Mouse (Mus musculus) cortical plate, adult 2 months (tissue): ENCODE data around the gene Kcnk1. TPM values are rescaled to one million over a fixed set of nuclear protein-coding genes. Genes with fewer than 3 reads are reported as not detected.

Experiments
- H3K27ac ChIP-seq: fragments of 200-500 bp; 2 replicates; pipeline ENCODE4 v1.5.1; 2012; ENCODE audit warnings: low read length, control low read depth, inconsistent platforms; ENCODE audit not compliant: insufficient read depth
- H3K4me1 ChIP-seq: fragments of 200-500 bp; 2 replicates; pipeline ENCODE4 v1.6.1; 2011; ENCODE audit warnings: low read length; ENCODE audit not compliant: control insufficient read depth, insufficient read depth
- H3K4me3 ChIP-seq: fragments of 200-500 bp; 2 replicates; pipeline ENCODE4 v1.5.1; 2011; ENCODE audit warnings: mild to moderate bottlenecking, low read length, control low read depth; ENCODE audit not compliant: insufficient read depth
- CTCF ChIP-seq: fragments of 200-500 bp; IDR thresholded peaks from 2 replicates; pipeline ENCODE4 v1.5.1; 2011; ENCODE audit warnings: mild to moderate bottlenecking, control low read depth, low read length; ENCODE audit not compliant: insufficient read depth; ENCODE audit errors: extremely low read depth
- POLR2A ChIP-seq: fragments of 200-500 bp; IDR thresholded peaks from 2 replicates; pipeline ENCODE4 v1.6.1; 2011; ENCODE audit warnings: mild to moderate bottlenecking, low read length, control low read depth; ENCODE audit not compliant: insufficient read depth; ENCODE audit errors: extremely low read depth
- polyA plus RNA-seq: library from polyadenylated mRNA; depleted of rRNA; stranded (reverse); fragments of >200 nt; gene quantifications from 2 replicates; pipeline ENCODE4 v1.2.3, GENCODE M21; 2012; rRNA removed

Gene Kcnk1
- polyA plus RNA-seq: 124 and 127 TPM in 2 replicates

DNA sequence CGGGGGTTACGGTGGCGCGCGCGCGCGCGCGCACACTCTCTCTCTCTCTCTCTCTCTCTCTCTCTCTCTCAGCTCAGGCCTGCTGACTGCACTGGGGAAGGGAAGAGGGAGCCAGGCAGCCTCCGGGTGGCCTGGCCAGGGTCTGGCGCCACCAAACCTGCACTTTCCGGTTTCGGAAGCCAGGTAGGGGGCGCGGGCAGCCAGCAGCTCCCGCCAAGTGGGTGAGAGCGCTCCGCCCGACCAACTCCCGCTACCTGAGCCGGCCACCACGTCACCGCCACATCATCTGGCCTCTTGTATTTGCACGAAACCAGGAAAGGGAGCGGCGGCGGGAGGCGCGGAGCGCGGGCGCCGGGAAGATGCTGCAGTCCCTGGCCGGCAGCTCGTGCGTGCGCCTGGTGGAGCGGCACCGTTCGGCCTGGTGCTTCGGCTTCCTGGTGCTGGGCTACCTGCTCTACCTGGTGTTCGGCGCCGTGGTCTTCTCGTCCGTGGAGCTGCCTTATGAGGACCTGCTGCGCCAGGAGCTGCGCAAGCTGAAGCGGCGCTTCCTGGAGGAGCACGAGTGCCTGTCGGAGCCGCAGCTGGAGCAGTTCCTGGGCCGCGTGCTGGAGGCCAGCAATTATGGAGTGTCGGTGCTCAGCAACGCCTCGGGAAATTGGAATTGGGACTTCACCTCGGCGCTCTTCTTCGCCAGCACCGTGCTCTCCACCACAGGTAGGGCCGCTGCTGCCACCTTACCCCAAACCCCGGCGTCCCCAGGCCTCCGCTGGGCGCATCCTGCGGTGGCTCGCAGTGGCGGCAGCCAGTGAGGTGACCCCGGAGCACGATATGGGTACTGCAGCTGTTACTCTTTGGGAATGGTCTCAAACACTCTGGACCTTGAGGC, at the start of gene Kcnk1:
Kcnk1 (plus strand) TSS at position 70 of the 886 bp plus-strand sequence.
- Histone ChIP-seq H3K4me3 (peak within 1 kb of the TSS; percentile 89), H3K4me1 (peaks cover 7% of the 10 kb centered on the region), H3K27ac (peak within 1 kb of the TSS; percentile 96)
- TF ChIP-seq POLR2A (peak; percentile 41; the same call in 1 of the 2 replicates), CTCF (no peak)

DNA sequence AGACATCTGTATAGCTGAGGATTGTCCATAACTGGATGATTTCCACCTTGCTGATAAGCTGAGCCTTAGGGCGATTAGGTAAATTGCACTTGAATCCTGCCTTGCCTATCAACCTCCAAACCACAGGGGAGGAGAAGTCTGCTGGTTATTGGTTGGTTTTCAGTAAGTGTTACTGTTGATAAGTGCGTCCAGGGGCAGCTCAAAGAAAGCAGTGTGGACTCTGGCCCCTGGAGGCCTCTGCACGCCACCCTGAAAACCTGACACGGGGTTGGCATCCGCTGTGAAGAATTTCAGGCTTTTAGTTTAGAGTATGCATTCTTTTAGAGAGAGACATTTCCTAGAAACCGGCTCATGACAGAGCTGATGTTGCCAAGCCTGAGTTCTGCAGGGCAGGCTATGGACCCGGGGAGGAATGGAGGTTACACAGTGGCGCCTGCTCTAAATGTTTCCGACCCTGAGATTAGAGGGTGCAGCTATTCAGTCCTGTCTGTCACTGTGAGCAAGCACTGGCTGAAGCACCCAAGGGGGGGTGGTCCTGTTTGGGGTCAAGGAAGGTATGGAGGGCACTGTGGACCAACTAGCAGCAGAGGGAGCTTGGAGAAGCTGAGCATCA, 46.2 kb upstream of the Kcnk1 start:
- H3K27ac ChIP-seq: no peak overlapping the region
- no peak for TF ChIP-seq CTCF
- TF ChIP-seq POLR2A: no peak

DNA sequence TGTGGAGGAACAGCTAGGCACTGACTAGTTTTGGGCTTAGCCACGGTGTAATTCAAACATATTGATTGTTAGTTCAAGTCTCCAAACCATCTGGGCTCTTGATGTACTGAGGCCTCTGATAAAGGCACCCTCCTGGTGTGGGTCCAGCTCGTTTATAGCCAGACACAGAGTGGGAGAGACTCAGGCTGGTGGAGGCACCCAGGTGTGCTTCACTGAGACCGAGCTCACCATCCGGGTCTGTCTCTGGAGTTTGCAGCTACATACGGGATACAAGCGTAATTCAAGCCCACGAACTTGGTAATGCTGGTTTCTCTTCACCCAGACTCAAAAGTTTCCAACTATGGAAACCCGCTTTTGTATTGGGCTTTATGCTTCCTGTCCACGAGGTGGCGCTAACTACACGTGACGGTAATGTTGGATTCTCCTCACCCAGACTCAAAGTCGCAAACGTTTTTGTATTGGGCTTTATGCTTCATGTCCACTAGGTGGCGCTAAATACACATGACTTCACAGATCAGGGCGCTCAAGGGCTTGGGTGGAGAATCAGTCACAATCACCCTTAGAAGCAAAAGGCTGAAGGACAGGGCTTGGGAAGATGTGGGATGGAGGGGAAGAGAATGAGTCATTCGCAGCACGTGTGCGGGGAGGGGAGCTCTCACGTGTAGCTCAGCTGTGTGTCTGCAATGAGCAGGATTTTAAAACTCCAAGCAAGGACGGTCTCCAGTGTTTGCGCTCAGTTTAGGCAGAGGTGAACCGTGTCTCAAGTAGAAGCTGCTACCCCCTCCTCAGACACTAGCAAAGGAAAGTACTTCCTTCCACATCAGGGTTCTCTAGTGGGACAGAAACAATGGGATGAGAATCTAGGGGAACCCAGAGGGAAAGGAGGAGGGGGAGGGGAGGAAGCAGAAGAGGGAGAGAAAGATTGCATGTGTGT, 44.7 kb upstream of the Kcnk1 start:
- peak; percentile 100 for TF ChIP-seq CTCF
- TF ChIP-seq POLR2A: no peak
- Histone ChIP-seq H3K4me1 (no peaks in the 10 kb centered on the region), H3K4me3 (no peak overlapping the region), H3K27ac (no peak overlapping the region)

More for the DNA sequence above, 46.2 kb upstream of the Kcnk1 start:
- Histone ChIP-seq H3K4me1 (no peaks in the 10 kb centered on the region), H3K4me3 (no peak overlapping the region)

- TF ChIP-seq CTCF: peak; percentile 69
- no peak for TF ChIP-seq POLR2A
- peaks cover 3% of the 10 kb centered on the region for H3K4me1 ChIP-seq
- no peak overlapping the region for H3K27ac ChIP-seq
- H3K4me3 ChIP-seq: no peak overlapping the region
These were observed 39.3 kb upstream of the Kcnk1 start for GRCm38 (mm10) chr8:125955671-125956070.

DNA sequence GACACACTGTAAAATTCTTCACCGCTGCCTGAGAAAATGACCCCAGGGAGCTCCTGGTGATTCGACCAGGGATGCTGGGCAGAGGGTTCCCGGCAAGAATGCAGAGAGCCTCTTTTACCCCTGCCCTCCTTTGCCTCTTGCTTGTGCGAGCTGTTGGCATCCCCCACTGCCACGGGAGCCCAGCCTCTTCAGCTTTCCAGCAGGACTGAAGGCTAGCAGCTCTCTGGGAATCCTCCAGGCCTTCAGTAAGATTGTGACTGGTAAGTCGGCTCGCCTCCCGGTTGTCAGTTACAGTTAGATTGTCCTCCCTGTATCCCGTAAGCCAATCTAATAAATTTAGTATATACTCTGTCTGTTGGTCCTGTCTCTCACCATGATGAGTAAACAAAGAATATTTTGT, 38.2 kb upstream of the Kcnk1 start:
- H3K27ac ChIP-seq: no peak overlapping the region
- H3K4me3 ChIP-seq: no peak overlapping the region
- H3K4me1 ChIP-seq: peaks cover 3% of the 10 kb centered on the region
- TF ChIP-seq POLR2A (no peak), CTCF (no peak)

DNA sequence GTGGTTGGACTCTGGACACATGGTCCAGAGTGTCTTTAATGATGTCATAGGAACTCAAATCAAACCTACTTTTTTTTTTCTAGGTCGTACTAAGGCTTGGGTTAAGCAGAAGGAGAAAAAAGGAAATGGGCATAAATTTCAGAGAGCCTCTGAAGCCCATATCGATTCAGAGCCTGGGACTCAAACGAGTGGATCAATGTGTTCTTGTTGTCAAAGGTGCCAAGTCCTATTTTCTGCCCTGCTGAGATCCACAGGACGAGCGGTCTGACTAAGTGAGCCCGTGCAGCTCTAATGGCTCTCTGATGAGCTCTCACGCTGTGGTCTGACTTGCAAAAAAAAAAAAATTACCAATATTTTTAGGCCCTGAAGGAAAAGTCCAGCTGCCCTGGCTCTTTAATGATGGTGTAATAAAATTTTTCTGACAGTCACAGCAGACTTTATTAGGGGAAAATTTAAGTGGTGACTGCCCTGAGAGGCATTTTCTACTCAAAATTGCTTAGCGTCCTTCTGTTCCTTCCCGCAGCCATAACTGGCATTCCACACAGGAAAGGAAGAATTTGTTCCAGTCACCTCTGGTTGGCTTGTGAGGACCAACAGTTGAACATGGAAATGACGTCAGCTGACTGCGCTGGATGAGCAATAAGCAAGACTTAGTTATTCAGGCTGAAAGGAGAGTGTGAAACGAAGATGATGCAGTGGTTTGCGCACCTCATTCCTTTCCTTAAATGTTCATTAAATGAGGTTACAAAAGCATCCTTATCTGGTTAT, 37.6 kb upstream of the Kcnk1 start:
- TF ChIP-seq CTCF (no peak), POLR2A (no peak)
- H3K4me1 ChIP-seq: peaks cover 3% of the 10 kb centered on the region
- H3K4me3 ChIP-seq: no peak overlapping the region
- no peak overlapping the region for H3K27ac ChIP-seq

DNA sequence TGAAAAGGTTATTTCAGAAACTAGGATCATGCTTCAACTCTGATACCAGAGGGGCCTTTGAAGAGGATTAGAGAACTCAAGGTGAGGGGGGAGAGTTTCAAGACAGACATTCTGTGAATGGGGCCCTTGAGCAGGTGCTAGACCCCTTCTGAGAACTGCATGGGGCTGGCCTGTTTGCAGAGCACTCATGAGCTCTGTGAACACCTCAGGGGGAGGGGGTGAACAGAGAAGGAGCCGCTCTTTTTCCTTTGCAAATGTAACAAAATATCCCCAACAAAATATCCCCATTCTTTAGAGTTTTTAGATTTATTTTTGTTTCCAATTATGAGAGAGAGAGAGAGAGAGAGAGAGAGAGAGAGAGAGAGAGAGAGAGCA, 37.0 kb upstream of the Kcnk1 start:
- no peak overlapping the region for H3K4me3 ChIP-seq
- peaks cover 3% of the 10 kb centered on the region for H3K4me1 ChIP-seq
- no peak for TF ChIP-seq POLR2A
- TF ChIP-seq CTCF: no peak
- no peak overlapping the region for H3K27ac ChIP-seq

DNA sequence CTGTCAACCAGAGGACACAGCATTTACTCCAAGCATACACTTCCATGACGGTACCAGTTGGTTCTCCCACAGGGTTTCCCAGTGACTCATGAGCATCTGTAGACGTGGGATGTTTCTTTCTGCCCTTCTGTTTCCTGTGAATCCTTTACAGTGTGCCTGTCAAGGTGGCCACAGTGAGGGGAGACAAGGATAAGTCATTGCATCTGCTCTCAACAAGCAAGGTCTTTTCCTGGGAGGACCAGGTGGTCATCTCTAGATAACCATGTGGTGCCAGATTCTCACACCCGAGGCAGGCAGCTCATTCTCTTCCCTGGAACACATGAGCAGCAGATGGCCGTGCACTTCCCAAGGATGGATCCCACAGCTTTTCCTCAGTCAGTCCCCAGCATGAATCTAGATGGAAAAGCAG, 35.6 kb upstream of the Kcnk1 start:
- H3K27ac ChIP-seq: peak overlapping the region; percentile 79; the same call in 1 of the 2 replicates
- TF ChIP-seq CTCF: no peak
- TF ChIP-seq POLR2A: no peak
- peaks cover 3% of the 10 kb centered on the region for H3K4me1 ChIP-seq
- H3K4me3 ChIP-seq: no peak overlapping the region
